Mouse (Mus musculus) intestine, embryonic 14.5 days (tissue): ENCODE data around the gene Fry. TPM values are rescaled to one million over a fixed set of nuclear protein-coding genes. Genes with fewer than 3 reads are reported as not detected.
"Not testable (repeated sequence)": the region's sequence is repeated elsewhere in the genome, so short reads cannot be mapped to it uniquely, and the experiment has no call there.

ENCODE experiments used
- ATAC-seq: fragments of 200-750 bp; cut with Nextera tagmentation; replicated peaks from 2 replicates; pipeline ENCODE4 v1.8.0; 2017; ENCODE audit warnings: low read depth, moderate number of reproducible peaks, moderate TSS enrichment, moderate library complexity; ENCODE audit not compliant: low FRiP score, low TSS enrichment
- DNase-seq: peaks from one replicate; pipeline ENCODE4 v3.0.0-alpha.2; 2018; ENCODE audit warnings: low spot score
- H3K27ac ChIP-seq: fragments of 300-500 bp; sonication (generic); 2 replicates; pipeline ENCODE4 v1.5.1; 2014; ENCODE audit warnings: low read depth, mild to moderate bottlenecking, control low read depth
- H3K27me3 ChIP-seq: fragments of 300-500 bp; sonication (generic); replicated peaks from 2 replicates; pipeline ENCODE4 v1.6.1; 2014; ENCODE audit warnings: low read length, control low read depth; ENCODE audit not compliant: control insufficient read depth, insufficient read depth
- H3K36me3 ChIP-seq: fragments of 300-500 bp; sonication (generic); 2 replicates; pipeline ENCODE4 v1.6.1; 2014; ENCODE audit warnings: low read length, control low read depth; ENCODE audit not compliant: control insufficient read depth, insufficient read depth
- H3K4me1 ChIP-seq: fragments of 300-500 bp; sonication (generic); replicated peaks from 2 replicates; pipeline ENCODE4 v1.6.1; 2014; ENCODE audit warnings: low read length, control low read depth, mixed read lengths; ENCODE audit not compliant: control insufficient read depth, insufficient read depth
- H3K4me2 ChIP-seq: fragments of 300-500 bp; sonication (generic); 2 replicates; pipeline ENCODE4 v1.6.1; 2014; ENCODE audit warnings: low read length
- H3K4me3 ChIP-seq: fragments of 300-500 bp; sonication (generic); 2 replicates; pipeline ENCODE4 v1.5.1; 2014; ENCODE audit warnings: low read depth, low read length, control low read depth, mixed read lengths
- H3K9ac ChIP-seq: fragments of 300-500 bp; sonication (generic); 2 replicates; pipeline ENCODE4 v1.6.1; 2014; ENCODE audit warnings: mild to moderate bottlenecking, low read length
- H3K9me3 ChIP-seq: fragments of 300-500 bp; sonication (generic); 2 replicates; pipeline ENCODE4 v1.6.1; 2016; ENCODE audit warnings: low read length, control low read depth; ENCODE audit not compliant: control insufficient read depth
- WGBS: fragments of 180-500 bp; shearing (Covaris S2); extraction: QIAGEN DNeasy Blood & Tissue Kit; methylation state at CpG from one replicate; pipeline ENCODE4 v1.1.7; 2014; 5-methylcytosine and 5-hydroxymethylcytosine counted together
- polyA plus RNA-seq: library from polyadenylated mRNA; unstranded; fragments of >200 nt; fragmentation: Nextera tagmentation; extraction: Ambion mirVana; gene quantifications from 2 replicates; pipeline ENCODE4 v1.2.1, GENCODE M21; 2014

Fry gene
- polyA plus RNA-seq, 1 experiment from 2014 or later, result 11.6 TPM

- Histone ChIP-seq H3K9ac (no peak overlapping the region), H3K36me3 (no peaks in the 10 kb centered on the region), H3K27ac (no peak overlapping the region)
Measured at GRCm38 (mm10) chr5:150465218-150465617, 346.8 kb downstream of the Fry start.

GRCm38 (mm10) chr5:150466132-150466531 is 347.7 kb downstream of the Fry start:
- H3K4me2 ChIP-seq, result peak overlapping the region; percentile 21; the same call in 1 of the 2 replicates
- 38% methylated on average over 12 of the region's 12 CpGs for WGBS

More at GRCm38 (mm10) chr5:150465218-150465617, 346.8 kb downstream of the Fry start:
- Histone ChIP-seq H3K27me3 (no peaks in the 10 kb centered on the region), H3K4me1 (peaks cover 12% of the 10 kb centered on the region), H3K4me3 (no peak overlapping the region), H3K9me3 (no peaks in the 10 kb centered on the region), H3K4me2 (no peak overlapping the region)
- 70% methylated on average over 6 of the region's 6 CpGs for WGBS
- DNase-seq (no peak), ATAC-seq (no peak)

GRCm38 (mm10) chr5:150468431-150468830 is 350.0 kb downstream of the Fry start:
- 56% methylated on average over 6 of the region's 6 CpGs for WGBS
- ATAC-seq (no peak), DNase-seq (no peak)
- no peak overlapping the region for H3K27ac ChIP-seq
- H3K4me2 ChIP-seq, result no peak overlapping the region
- no peaks in the 10 kb centered on the region for H3K9me3 ChIP-seq
- H3K4me3 ChIP-seq, result no peak overlapping the region
- H3K9ac ChIP-seq, result no peak overlapping the region
- H3K4me1 ChIP-seq, result peaks cover 12% of the 10 kb centered on the region
- no peaks in the 10 kb centered on the region for H3K27me3 ChIP-seq
- no peaks in the 10 kb centered on the region for H3K36me3 ChIP-seq

More at GRCm38 (mm10) chr5:150466132-150466531, 347.7 kb downstream of the Fry start:
- peak; percentile 75 for DNase-seq
- H3K36me3 ChIP-seq, result no peaks in the 10 kb centered on the region
- H3K4me3 ChIP-seq, result no peak overlapping the region
- H3K4me1 ChIP-seq, result peaks cover 12% of the 10 kb centered on the region
- H3K9me3 ChIP-seq, result no peaks in the 10 kb centered on the region
- no peaks in the 10 kb centered on the region for H3K27me3 ChIP-seq
- H3K27ac ChIP-seq, result no peak overlapping the region
- ATAC-seq, result peak; percentile 89
- no peak overlapping the region for H3K9ac ChIP-seq

GRCm38 (mm10) chr5:150477364-150477763 is 358.9 kb downstream of the Fry start:
- Histone ChIP-seq H3K27me3 (no peaks in the 10 kb centered on the region), H3K27ac (no peak overlapping the region), H3K9ac (no peak overlapping the region), H3K4me3 (no peak overlapping the region), H3K4me2 (no peak overlapping the region), H3K9me3 (no peaks in the 10 kb centered on the region), H3K4me1 (no peaks in the 10 kb centered on the region), H3K36me3 (no peaks in the 10 kb centered on the region)
- 76% methylated on average over 4 of the region's 4 CpGs for WGBS
- ATAC-seq (no peak), DNase-seq (no peak)

- DNase-seq, result no peak
- no peaks in the 10 kb centered on the region for H3K4me1 ChIP-seq
- WGBS, result 38% methylated on average over 4 of the region's 4 CpGs
Measured at GRCm38 (mm10) chr5:150478612-150479011, 360.2 kb downstream of the Fry start.

GRCm38 (mm10) chr5:150485198-150485597 is 366.8 kb downstream of the Fry start:
- Histone ChIP-seq H3K27me3 (no peaks in the 10 kb centered on the region), H3K4me2 (no peak overlapping the region), H3K36me3 (no peaks in the 10 kb centered on the region), H3K27ac (no peak overlapping the region), H3K4me1 (no peaks in the 10 kb centered on the region), H3K9me3 (no peaks in the 10 kb centered on the region), H3K4me3 (no peak overlapping the region), H3K9ac (no peak overlapping the region)
- DNase-seq (peak; percentile 59), ATAC-seq (no peak)
- WGBS, result 56% methylated on average over 3 of the region's 3 CpGs

More at GRCm38 (mm10) chr5:150478612-150479011, 360.2 kb downstream of the Fry start:
- Histone ChIP-seq H3K9ac (no peak overlapping the region), H3K36me3 (no peaks in the 10 kb centered on the region), H3K4me2 (no peak overlapping the region), H3K4me3 (no peak overlapping the region), H3K9me3 (no peaks in the 10 kb centered on the region), H3K27me3 (no peaks in the 10 kb centered on the region), H3K27ac (no peak overlapping the region)
- no peak for ATAC-seq

- Histone ChIP-seq H3K4me3 (no peak overlapping the region), H3K9me3 (no peaks in the 10 kb centered on the region), H3K4me2 (no peak overlapping the region), H3K27ac (no peak overlapping the region), H3K4me1 (no peaks in the 10 kb centered on the region), H3K9ac (no peak overlapping the region), H3K27me3 (no peaks in the 10 kb centered on the region), H3K36me3 (no peaks in the 10 kb centered on the region)
- 76% methylated on average over 3 of the region's 3 CpGs for WGBS
- DNase-seq (no peak), ATAC-seq (no peak)
Measured at GRCm38 (mm10) chr5:150490285-150490684, 371.8 kb downstream of the Fry start.

- no peak overlapping the region for H3K9ac ChIP-seq
- 48% methylated on average over 8 of the region's 8 CpGs for WGBS
- no peaks in the 10 kb centered on the region for H3K27me3 ChIP-seq
- H3K36me3 ChIP-seq, result no peaks in the 10 kb centered on the region
- no peak overlapping the region; the same call in 1 of the 2 replicates for H3K4me3 ChIP-seq
- H3K9me3 ChIP-seq, result no peaks in the 10 kb centered on the region
- ATAC-seq (no peak), DNase-seq (no peak)
- no peak overlapping the region for H3K27ac ChIP-seq
- H3K4me2 ChIP-seq, result peak overlapping the region; percentile 6; the same call in 1 of the 2 replicates
- H3K4me1 ChIP-seq, result no peaks in the 10 kb centered on the region
Measured at GRCm38 (mm10) chr5:150490821-150491220, 372.4 kb downstream of the Fry start.

GRCm38 (mm10) chr5:150491573-150492173 is 373.2 kb downstream of the Fry start:
- H3K27me3 ChIP-seq, H3K4me2 ChIP-seq, H3K4me3 ChIP-seq, H3K4me1 ChIP-seq, H3K27ac ChIP-seq, H3K9me3 ChIP-seq, H3K9ac ChIP-seq, ATAC-seq, H3K36me3 ChIP-seq, DNase-seq: not testable (repeated sequence)
- WGBS, result 96% methylated on average over 4 of the region's 4 CpGs
